Mouse (Mus musculus): ENCODE results near the gene Gls2.
"Not testable (repeated sequence)": the region's sequence is repeated elsewhere in the genome, so short reads cannot be mapped to it uniquely, and the experiment has no call there.

Gene Gls2

DNA sequence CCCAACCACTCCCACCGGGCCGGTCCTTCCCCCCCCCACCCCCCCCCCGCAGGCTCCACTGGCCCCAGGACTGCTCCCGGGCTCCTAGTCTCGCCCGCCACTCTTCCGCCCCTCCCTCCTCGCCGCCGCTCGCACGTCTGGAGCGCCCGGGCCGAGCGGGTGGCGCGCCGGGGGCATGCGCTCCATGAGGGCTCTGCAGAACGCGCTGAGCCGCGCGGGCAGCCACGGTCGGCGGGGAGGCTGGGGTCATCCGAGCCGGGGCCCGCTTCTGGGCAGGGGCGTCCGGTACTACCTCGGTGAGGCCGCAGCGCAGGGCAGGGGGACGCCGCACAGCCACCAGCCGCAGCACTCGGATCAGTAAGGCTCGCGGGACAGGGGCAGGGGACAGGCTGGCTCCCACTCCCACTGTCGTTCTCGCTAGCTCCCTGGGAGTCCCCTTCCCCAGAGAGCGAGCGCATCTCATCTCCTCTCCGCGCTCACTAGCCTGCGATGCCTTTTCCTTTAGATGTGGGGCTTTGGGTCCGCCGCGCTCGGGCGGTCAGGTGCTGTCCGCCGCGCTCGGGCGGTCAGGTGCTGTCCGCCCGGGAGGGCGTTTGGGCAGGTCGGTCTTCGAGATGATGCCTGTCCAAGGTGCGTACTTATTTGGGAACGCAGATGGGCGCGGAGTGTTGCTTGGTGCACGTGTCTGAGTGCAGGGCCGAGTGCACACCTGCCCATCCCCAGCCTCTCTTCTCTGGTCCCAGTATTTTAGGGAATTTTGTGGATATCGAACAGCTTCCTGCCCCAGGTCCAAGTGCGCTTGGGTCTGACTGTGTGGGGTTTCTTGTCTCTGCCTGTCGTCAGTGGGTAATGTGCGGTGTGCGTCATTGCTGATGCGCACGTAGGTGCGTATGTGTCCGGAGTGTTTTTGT is 549 bp downstream of the Gls2 start:
- no peak for DNase-seq (ENCODE audit: inconsistent ontology term)

GRCm38 (mm10) chr10:128201856-128202255 is 7.6 kb downstream of the Gls2 start:
- DNase-seq (ENCODE audit: inconsistent ontology term): no peak

GRCm38 (mm10) chr10:128204941-128205340 is 10.7 kb downstream of the Gls2 start:
- DNase-seq (ENCODE audit: inconsistent ontology term): no peak

DNA sequence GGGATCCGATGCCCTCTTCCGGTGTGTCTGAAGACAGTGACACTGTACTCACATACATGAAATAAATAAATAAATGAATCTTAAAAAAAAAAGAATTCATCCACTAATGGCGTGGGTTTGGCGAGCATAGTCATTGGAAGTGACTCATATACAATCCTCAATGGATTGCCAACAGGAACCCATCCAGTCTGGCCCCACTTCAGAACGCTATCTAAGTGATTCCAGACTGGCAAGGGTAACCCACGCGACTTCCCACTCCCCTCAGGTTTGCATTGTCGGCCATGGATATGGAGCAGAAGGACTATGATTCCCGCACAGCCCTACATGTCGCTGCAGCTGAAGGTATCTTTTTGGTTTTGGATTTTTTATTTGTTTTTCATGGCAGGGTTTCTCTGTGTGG is 14.1 kb downstream of the Gls2 start:
- peak; percentile 39 for DNase-seq (ENCODE audit: inconsistent ontology term)

GRCm38 (mm10) chr10:128209311-128210009 is 15.2 kb downstream of the Gls2 start:
- no peak for DNase-seq (ENCODE audit: inconsistent ontology term)

- DNase-seq (ENCODE audit: inconsistent ontology term): no peak
Observed at GRCm38 (mm10) chr10:128210131-128210530, 15.9 kb downstream of the Gls2 start.

- DNase-seq (ENCODE audit: inconsistent ontology term): no peak
Observed at GRCm38 (mm10) chr10:128210954-128211353, 16.7 kb downstream of the Gls2 start.

DNA sequence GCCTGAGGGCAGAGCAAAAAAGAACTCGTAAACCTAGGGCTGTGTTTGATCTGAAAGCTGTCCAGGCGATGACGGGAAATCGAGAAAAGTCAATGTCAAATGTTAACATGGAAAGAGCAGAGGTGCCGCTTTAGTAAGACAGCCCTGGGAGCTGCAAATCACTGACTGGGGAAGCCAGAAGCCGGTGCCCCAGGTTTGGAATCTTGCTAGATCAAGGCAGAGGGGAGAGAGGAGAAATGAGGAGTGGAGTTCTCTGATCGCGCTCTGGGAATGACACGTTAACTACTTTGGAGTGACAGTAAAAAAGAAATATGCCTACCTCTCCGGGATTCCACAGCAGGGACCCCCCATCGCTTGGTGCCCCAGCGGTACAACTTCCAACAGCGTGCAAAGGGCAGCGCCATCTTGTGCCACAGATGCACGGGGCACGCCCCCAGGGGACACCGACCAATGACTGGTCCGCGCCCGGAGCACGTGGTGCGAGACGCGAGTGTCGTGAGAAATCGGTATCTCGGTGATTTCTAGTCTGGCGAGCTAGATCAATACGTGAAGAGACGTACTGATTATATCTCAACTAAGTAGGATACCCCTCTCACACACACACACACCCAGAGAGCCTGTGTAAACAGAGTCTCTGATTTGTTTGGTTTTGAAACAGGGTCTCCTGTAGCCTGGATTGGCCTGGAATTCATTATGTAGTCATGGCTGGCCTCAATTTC is 17.3 kb downstream of the Gls2 start, which contains the start of gene Spryd4:
TSS of gene Spryd4 (minus strand) at position 418 of the 719 bp plus-strand sequence.
- DNase-seq (ENCODE audit: inconsistent ontology term): peak; percentile 92

DNA sequence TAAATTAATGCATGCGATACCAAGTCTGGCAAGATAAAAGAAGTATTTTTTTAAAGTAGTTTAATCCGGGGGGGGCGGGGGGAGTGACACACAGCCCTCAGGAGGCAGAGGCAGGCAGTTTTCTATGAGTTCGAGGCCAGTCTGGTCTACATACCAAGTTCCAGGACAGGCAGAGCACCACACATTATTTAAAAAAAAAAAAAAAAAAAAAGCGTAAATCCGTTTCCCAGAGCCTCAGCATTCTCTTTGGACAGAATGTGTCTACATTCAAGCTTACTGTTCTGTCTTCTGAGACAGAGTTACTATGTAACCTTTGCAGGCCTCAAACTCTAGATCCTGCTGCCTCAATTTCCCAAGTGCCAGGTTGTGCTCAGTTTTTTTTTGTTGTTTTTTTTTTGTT is 17.9 kb downstream of the Gls2 start:
- DNase-seq (ENCODE audit: inconsistent ontology term): no peak

- DNase-seq (ENCODE audit: inconsistent ontology term): peak; percentile 77
Observed at GRCm38 (mm10) chr10:128212871-128213323, 18.6 kb downstream of the Gls2 start.

DNA sequence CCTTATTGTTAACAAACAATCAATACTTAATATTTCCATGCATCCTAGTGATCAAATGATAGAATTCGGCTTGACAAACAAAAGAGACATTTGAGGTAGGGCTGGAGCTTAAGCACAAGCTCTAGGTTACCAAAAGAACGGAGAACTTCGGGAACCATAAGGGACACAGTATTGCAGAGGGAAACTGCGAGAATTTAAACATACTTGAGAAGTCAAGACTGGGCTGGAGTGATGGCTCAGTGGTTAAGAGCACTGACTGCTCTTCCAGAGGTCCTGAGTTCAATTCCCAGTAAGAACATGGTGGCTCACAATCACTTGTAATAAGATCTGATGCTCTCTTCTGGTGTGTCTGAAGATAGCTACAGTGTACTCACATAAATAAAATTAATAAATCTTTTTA is 19.9 kb downstream of the Gls2 start:
- DNase-seq (ENCODE audit: inconsistent ontology term): not testable (repeated sequence)

GRCm38 (mm10) chr10:128214981-128215380 is 20.7 kb downstream of the Gls2 start:
- DNase-seq (ENCODE audit: inconsistent ontology term): no peak

GRCm38 (mm10) chr10:128218387-128219117 is 24.3 kb downstream of the Gls2 start:
- no peak for DNase-seq (ENCODE audit: inconsistent ontology term)

DNA sequence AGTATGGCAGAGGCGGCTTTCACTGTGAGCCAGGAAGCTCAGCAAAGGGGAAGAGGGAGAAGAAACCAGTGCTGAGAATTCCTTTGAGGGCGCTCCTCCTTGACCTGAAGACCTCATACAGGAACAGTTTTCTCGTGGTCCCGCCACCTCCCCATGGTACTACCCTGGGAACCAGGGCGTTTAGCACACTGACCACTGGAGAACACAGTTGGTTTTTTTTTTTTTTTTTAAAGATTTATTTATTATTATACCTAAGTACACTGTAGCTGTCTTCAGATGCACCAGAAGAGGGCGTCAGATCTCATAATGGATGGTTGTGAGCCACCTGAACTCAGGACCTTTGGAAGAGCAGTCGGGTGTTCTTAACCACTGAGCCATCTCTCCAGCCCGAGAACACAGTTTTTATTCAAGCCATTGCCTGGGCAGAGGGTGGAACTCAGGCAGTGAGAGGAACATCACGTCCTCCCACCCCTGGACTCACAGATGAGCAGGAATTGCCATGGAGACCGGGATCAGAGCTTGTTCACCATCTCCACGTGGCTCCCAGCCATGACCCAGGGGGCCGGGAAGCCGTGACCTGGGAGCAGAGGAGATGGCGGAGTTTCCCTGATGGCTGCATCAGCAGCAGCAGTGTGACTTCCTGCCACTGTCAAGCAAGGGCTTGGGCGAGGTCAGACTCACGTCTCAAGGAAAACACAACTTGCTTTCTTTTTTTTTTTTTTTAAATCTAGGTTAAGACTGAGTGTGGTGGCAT is 27.5 kb downstream of the Gls2 start:
- DNase-seq (ENCODE audit: inconsistent ontology term): no peak

DNA sequence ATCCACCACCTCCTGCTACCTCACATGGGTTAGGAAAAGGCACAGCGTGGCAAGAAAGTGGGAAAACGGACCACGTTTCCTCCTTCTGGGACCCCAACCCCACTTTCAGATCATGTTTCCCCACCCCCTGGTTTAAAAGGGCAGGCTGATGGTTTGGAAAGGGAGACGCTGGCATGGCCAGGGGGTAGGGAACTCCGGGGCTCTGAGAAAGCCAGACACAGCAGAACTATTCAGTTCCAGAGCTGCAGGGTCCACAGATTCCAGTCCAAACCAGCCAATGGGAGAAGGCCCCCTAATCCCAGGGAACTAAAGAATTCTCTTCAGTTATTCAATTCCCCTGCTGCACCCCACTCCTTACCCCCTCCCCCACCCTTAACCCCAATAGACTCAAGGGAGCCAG is 30.8 kb downstream of the Gls2 start:
- no peak for DNase-seq (ENCODE audit: inconsistent ontology term)

DNA sequence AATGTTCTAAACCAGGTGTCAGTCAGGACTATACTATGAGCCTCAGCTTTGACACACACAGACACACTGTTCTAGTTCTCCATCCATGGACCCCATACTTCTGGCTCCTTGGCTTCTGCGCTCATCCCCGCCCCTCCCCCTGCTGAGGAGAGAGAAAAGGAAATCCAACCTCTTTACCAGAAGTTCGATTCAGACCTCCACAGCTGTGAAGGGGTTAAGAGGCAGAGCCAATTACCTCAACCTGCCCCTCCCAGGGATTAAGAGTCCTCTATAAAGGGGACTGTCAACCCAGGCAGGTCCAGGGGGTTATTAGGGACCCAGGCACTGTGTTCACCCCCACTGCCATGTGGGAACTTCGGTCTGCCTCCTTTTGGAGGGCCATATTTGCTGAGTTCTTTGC is 31.3 kb downstream of the Gls2 start, which contains the start of gene Mip:
TSS of gene Mip (plus strand) at position 301 of the 400 bp plus-strand sequence.
- DNase-seq (ENCODE audit: inconsistent ontology term): no peak

DNA sequence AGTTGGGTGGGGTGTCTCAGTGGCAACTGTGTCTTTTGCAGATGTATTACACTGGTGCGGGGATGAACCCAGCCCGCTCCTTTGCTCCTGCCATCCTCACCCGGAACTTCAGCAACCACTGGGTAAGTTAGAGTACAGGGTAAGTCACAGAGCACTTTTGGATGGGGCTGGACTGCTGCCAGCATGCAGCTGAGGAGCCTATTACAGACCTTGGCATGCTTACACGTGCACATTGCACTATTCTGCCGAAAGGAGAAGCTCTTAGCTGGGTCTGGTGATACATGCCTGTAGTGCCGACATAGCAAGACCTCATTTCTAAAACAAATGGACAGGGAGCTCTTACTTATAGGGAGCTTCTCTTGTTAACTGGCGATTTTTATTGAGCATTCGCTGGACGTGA is 33.3 kb downstream of the Gls2 start:
- no peak for DNase-seq (ENCODE audit: inconsistent ontology term)

- no peak for DNase-seq (ENCODE audit: inconsistent ontology term)
Observed at GRCm38 (mm10) chr10:128228009-128228408, 33.8 kb downstream of the Gls2 start.

DNA sequence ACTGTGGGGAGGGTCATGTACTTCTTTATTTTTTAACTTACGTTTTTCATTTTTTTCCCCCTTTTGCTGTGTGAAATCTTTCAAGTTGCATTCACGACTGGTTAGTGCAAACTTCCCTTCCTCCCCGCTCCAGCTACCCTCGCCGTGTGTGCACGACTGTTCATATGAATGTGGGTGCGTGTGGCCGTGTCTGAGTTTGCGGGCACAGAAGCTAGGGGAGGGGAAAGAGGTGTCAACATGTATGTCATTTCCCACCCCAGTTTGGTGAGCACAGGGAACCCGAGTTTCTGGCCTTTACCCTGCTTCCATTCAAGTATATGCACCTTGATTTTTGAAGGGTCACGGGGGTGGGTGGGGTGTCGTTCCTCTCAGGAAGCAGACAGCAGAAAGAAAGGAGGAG is 36.3 kb downstream of the Gls2 start:
- DNase-seq (ENCODE audit: inconsistent ontology term): no peak

DNA sequence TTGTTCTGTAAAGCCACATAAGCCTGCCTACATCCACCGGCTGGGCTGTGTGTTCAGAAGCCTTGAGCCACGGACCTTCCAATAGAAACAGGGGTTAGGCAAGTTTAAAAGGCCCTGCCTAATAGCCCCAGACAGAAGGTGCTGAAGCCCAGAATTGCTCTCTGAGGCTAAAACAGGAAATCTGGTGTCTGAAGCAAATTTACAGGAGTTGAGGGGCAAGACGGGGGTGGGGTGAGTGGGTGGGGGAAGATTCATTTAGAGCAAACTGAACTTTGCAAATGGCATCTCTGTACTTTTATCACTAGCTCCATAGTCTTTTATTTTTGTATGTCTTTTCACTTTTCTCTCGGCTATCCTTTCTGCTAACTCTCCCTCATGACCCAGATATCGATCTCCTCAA is 36.9 kb downstream of the Gls2 start:
- no peak for DNase-seq (ENCODE audit: inconsistent ontology term)

All from Muller cell, postnatal 12 days (primary cell).